Mouse (Mus musculus) CH12.LX (cell line): ENCODE results near the gene Wdr47. TPM values are rescaled to one million over a fixed set of nuclear protein-coding genes. Genes with fewer than 3 reads are reported as not detected.

Experiments used
- DNase-seq: peaks from one replicate; pipeline ENCODE4 v3.0.0-alpha.2; 2013; ENCODE audit errors: extremely low read depth
- H3K27ac ChIP-seq: 2 replicates; pipeline ENCODE4 v1.5.1; 2012; ENCODE audit warnings: low read depth, mild to moderate bottlenecking, control low read depth, moderate library complexity; ENCODE audit not compliant: insufficient read depth
- H3K27me3 ChIP-seq: replicated peaks from 2 replicates; pipeline ENCODE3; 2012; ENCODE audit warnings: inconsistent platforms
- H3K36me3 ChIP-seq, 2 experiments: replicated peaks in 1 of 2; 2 replicates each; pipeline versions ENCODE3 to v1.6.1; 2012; ENCODE audit warnings: inconsistent platforms in 1 of 2, low read length in 1 of 2, mild to moderate bottlenecking in 1 of 2, mixed read lengths in 1 of 2, moderate library complexity in 1 of 2; ENCODE audit not compliant: control insufficient read depth in 1 of 2, insufficient read depth in 1 of 2
- H3K4me1 ChIP-seq, 2 experiments: 2 replicates each; pipeline ENCODE4 v1.6.1; 2012; ENCODE audit warnings: inconsistent platforms in 1 of 2, moderate library complexity in 1 of 2; ENCODE audit not compliant: insufficient read depth in 2 of 2, control insufficient read depth in 1 of 2
- H3K4me2 ChIP-seq: 2 replicates; pipeline ENCODE4 v1.6.1; 2012; ENCODE audit warnings: low read depth, mild to moderate bottlenecking, control low read depth; ENCODE audit not compliant: poor library complexity, insufficient read depth, severe bottlenecking
- H3K4me3 ChIP-seq, 3 experiments: fragments of 150-350 bp in 1 of 3; sonication (generic) in 1 of 3; replicated peaks in 1 of 3; 2 replicates each; pipeline versions ENCODE3 to v1.5.1; 2011 to 2012; ENCODE audit warnings: low read depth in 2 of 3, low read length in 2 of 3, mild to moderate bottlenecking in 2 of 3, moderate library complexity in 2 of 3, control low read depth in 1 of 3, improper control_type of control experiment in 1 of 3, inconsistent platforms in 1 of 3, mixed read lengths in 1 of 3; ENCODE audit not compliant: poor library complexity in 1 of 3
- H3K79me2 ChIP-seq: replicated peaks from 2 replicates; pipeline ENCODE4 v1.6.1; 2012; ENCODE audit warnings: mild to moderate bottlenecking, moderate library complexity; ENCODE audit not compliant: control insufficient read depth, poor library complexity, insufficient read depth, severe bottlenecking; ENCODE audit errors: extremely low read depth
- H3K9ac ChIP-seq: 2 replicates; pipeline ENCODE4 v1.6.1; 2012; ENCODE audit warnings: low read depth, mild to moderate bottlenecking, control low read depth, moderate library complexity; ENCODE audit not compliant: insufficient read depth
- H3K9me3 ChIP-seq: replicated peaks from 2 replicates; pipeline ENCODE3; 2012; ENCODE audit warnings: low read length, inconsistent platforms, mixed read lengths
- BHLHE40 ChIP-seq: IDR thresholded peaks from 2 replicates; pipeline ENCODE4 v1.6.1; 2011; ENCODE audit warnings: mild to moderate bottlenecking, low read depth, low read length, improper control_type of control experiment
- CHD2 ChIP-seq: IDR thresholded peaks from 2 replicates; pipeline ENCODE4 v1.6.1; 2011; ENCODE audit warnings: low read length, improper control_type of control experiment
- CTCF ChIP-seq, 2 experiments: IDR thresholded peaks in 1 of 2; conservative IDR thresholded peaks in 1 of 2; 2 replicates each; pipeline ENCODE4 v1.5.1; 2011 to 2012; ENCODE audit warnings: low read depth in 2 of 2, low read length in 2 of 2, improper control_type of control experiment in 1 of 2, inconsistent platforms in 1 of 2, mild to moderate bottlenecking in 1 of 2, moderate library complexity in 1 of 2
- E2F4 ChIP-seq: IDR thresholded peaks from 2 replicates; pipeline ENCODE4 v1.6.1; 2011; ENCODE audit warnings: low read depth, low read length, improper control_type of control experiment; ENCODE audit not compliant: insufficient replicate concordance
- ELF1 ChIP-seq: IDR thresholded peaks from 2 replicates; pipeline ENCODE4 v1.6.1; 2014; ENCODE audit warnings: low read depth, mild to moderate bottlenecking, inconsistent platforms, low read length, improper control_type of control experiment
- EP300 ChIP-seq: IDR thresholded peaks from 2 replicates; pipeline ENCODE4 v1.6.1; 2011; ENCODE audit warnings: low read length, improper control_type of control experiment
- ETS1 ChIP-seq: conservative IDR thresholded peaks from 2 replicates; pipeline ENCODE4 v1.6.1; 2012; ENCODE audit warnings: low read depth, mild to moderate bottlenecking, inconsistent platforms, low read length, improper control_type of control experiment, moderate library complexity
- GABPA ChIP-seq: IDR thresholded peaks from 2 replicates; pipeline ENCODE4 v1.6.1; 2012; ENCODE audit warnings: low read depth, low read length, improper control_type of control experiment, inconsistent platforms; ENCODE audit not compliant: insufficient replicate concordance
- HCFC1 ChIP-seq: IDR thresholded peaks from 2 replicates; pipeline ENCODE4 v1.6.1; 2012; ENCODE audit warnings: low read depth, mild to moderate bottlenecking, inconsistent platforms, low read length, improper control_type of control experiment
- IRF4 ChIP-seq: IDR thresholded peaks from 2 replicates; pipeline ENCODE4 v1.6.1; 2014; ENCODE audit warnings: low read depth, mild to moderate bottlenecking, inconsistent platforms, low read length, improper control_type of control experiment
- JUND ChIP-seq: conservative IDR thresholded peaks from 2 replicates; pipeline ENCODE4 v1.6.1; 2011; ENCODE audit warnings: low read depth, low read length, improper control_type of control experiment
- KAT2A ChIP-seq: IDR thresholded peaks from 2 replicates; pipeline ENCODE4 v1.6.1; 2012; ENCODE audit warnings: low read length, improper control_type of control experiment, inconsistent platforms; ENCODE audit not compliant: insufficient replicate concordance
- MAFK ChIP-seq: IDR thresholded peaks from 2 replicates; pipeline ENCODE4 v1.6.1; 2011; ENCODE audit warnings: low read length, improper control_type of control experiment; ENCODE audit not compliant: insufficient replicate concordance
- MAX ChIP-seq: IDR thresholded peaks from 2 replicates; pipeline ENCODE4 v1.6.1; 2011; ENCODE audit warnings: low read length, improper control_type of control experiment
- MAZ ChIP-seq: IDR thresholded peaks from 2 replicates; pipeline ENCODE4 v1.6.1; 2012; ENCODE audit warnings: low read depth, mild to moderate bottlenecking, inconsistent platforms, low read length, improper control_type of control experiment, moderate library complexity
- MEF2A ChIP-seq: IDR thresholded peaks from 2 replicates; pipeline ENCODE4 v1.6.1; 2014; ENCODE audit warnings: low read depth, mild to moderate bottlenecking, inconsistent platforms, low read length, improper control_type of control experiment, borderline replicate concordance
- MXI1 ChIP-seq: IDR thresholded peaks from 2 replicates; pipeline ENCODE4 v1.6.1; 2011; ENCODE audit warnings: mild to moderate bottlenecking, low read depth, low read length, improper control_type of control experiment
- MYC ChIP-seq: IDR thresholded peaks from 2 replicates; pipeline ENCODE4 v1.6.1; 2011; ENCODE audit warnings: low read depth, mild to moderate bottlenecking, improper control_type of control experiment, low read length
- NELFE ChIP-seq: IDR thresholded peaks from 2 replicates; pipeline ENCODE4 v1.6.1; 2011; ENCODE audit warnings: low read depth, low read length, improper control_type of control experiment
- PAX5 ChIP-seq: IDR thresholded peaks from 2 replicates; pipeline ENCODE4 v1.6.1; 2012; ENCODE audit warnings: low read length, inconsistent platforms, mixed read lengths
- POLR2A ChIP-seq: IDR thresholded peaks from 2 replicates; pipeline ENCODE4 v1.6.1; 2011; ENCODE audit warnings: low read depth, mild to moderate bottlenecking, improper control_type of control experiment, low read length
- POLR2AphosphoS2 ChIP-seq: IDR thresholded peaks from 2 replicates; pipeline ENCODE4 v1.6.1; 2011; ENCODE audit warnings: low read depth, low read length, improper control_type of control experiment
- RCOR1 ChIP-seq: conservative IDR thresholded peaks from 2 replicates; pipeline ENCODE4 v1.6.1; 2012; ENCODE audit warnings: low read depth, mild to moderate bottlenecking, inconsistent platforms, low read length, improper control_type of control experiment
- SIN3A ChIP-seq: IDR thresholded peaks from 2 replicates; pipeline ENCODE4 v1.6.1; 2012; ENCODE audit warnings: low read length, improper control_type of control experiment, inconsistent platforms
- SMC3 ChIP-seq: IDR thresholded peaks from 2 replicates; pipeline ENCODE4 v1.6.1; 2011; ENCODE audit warnings: low read depth, low read length, improper control_type of control experiment
- TBP ChIP-seq: conservative IDR thresholded peaks from 2 replicates; pipeline ENCODE4 v1.6.1; 2011; ENCODE audit warnings: low read depth, low read length, improper control_type of control experiment
- TCF12 ChIP-seq: IDR thresholded peaks from 2 replicates; pipeline ENCODE4 v1.6.1; 2014; ENCODE audit warnings: low read depth, mild to moderate bottlenecking, inconsistent platforms, low read length, improper control_type of control experiment
- UBTF ChIP-seq: IDR thresholded peaks from 2 replicates; pipeline ENCODE4 v1.6.1; 2012; ENCODE audit warnings: low read depth, mild to moderate bottlenecking, inconsistent platforms, low read length, improper control_type of control experiment, moderate library complexity
- USF1 ChIP-seq: IDR thresholded peaks from 2 replicates; pipeline ENCODE4 v1.6.1; 2014; ENCODE audit warnings: low read depth, mild to moderate bottlenecking, inconsistent platforms, low read length, improper control_type of control experiment
- USF2 ChIP-seq: conservative IDR thresholded peaks from 2 replicates; pipeline ENCODE4 v1.6.1; 2011; ENCODE audit warnings: low read depth, low read length, improper control_type of control experiment
- ZC3H11A ChIP-seq: IDR thresholded peaks from 2 replicates; pipeline ENCODE4 v1.6.1; 2012; ENCODE audit warnings: low read depth, mild to moderate bottlenecking, inconsistent platforms, low read length, improper control_type of control experiment
- dilution Hi-C: fragments of 300-500 bp; cut with MboI; formaldehyde crosslinking; loops from 2 replicates; pipeline ENCODE4 v1.14.3; 2020; ENCODE audit warnings: low sequenced_read_pairs; ENCODE audit not compliant: extremely low pct_unique_long_range_greater_than_20kb, extremely low pct_ligation_motif_present
- in situ Hi-C: fragments of 300-500 bp; cut with MboI; formaldehyde crosslinking; loops from 3 replicates; pipeline ENCODE4 v1.14.3; 2019; ENCODE audit warnings: low sequenced_read_pairs, low pct_ligation_motif_present, low pct_unique_long_range_greater_than_20kb, mixed read lengths
- polyA plus RNA-seq: library from polyadenylated mRNA; unstranded; fragments of >175 nt; gene quantifications from 2 replicates; pipeline ENCODE4 v1.2.1, GENCODE M21; 2012; ENCODE audit warnings: low read depth; ENCODE audit not compliant: insufficient read length
- total RNA-seq, 2 experiments: library from RNA; depleted of rRNA; stranded (reverse); fragments of 300-350 nt in 1 of 2; fragments of >200 nt in 1 of 2; gene quantifications; 2 replicates each; pipeline ENCODE4 v1.2.3; 2012 to 2014

Gene Wdr47
- total and polyA plus RNA-seq, 3 experiments: 1.7 to 4.6 (median 2.2) TPM

- dilution Hi-C loops (no loop called here), in situ Hi-C loops (loop anchor here (10.0 kb wide), 1 partner anchor 87 kb away; no protein-coding TSS in a partner anchor)
- Histone ChIP-seq H3K9me3 (no peaks in the 10 kb centered on the region), H3K36me3 (peaks cover 19 to 38% of the 10 kb centered on the region in 2 experiments), H3K9ac (no peak overlapping the region), H3K4me2 (no peak overlapping the region), H3K4me3 (no peak overlapping the region), H3K4me1 (peaks cover 7 to 12% of the 10 kb centered on the region in 2 experiments), H3K79me2 (peaks cover 8% of the 10 kb centered on the region; the same call in 1 of the 2 replicates), H3K27me3 (no peaks in the 10 kb centered on the region), H3K27ac (no peak overlapping the region)
- no peak for DNase-seq
- TF ChIP-seq MEF2A (no peak), RCOR1 (no peak), PAX5 (no peak), CHD2 (no peak), USF2 (no peak), MAX (no peak), KAT2A (no peak), JUND (no peak), POLR2AphosphoS2 (no peak), E2F4 (no peak), ELF1 (no peak), ZC3H11A (no peak), SMC3 (no peak)
Measured at GRCm38 (mm10) chr3:108557888-108558287, 33.2 kb upstream of the Wdr47 start.

- Histone ChIP-seq H3K9ac (peak within 1 kb of the TSS; percentile 85), H3K27me3 (no peaks in the 10 kb centered on the region), H3K9me3 (peaks cover 6% of the 10 kb centered on the region), H3K4me2 (peak within 1 kb of the TSS; percentile 99), H3K4me3 (peak within 1 kb of the TSS; percentile 74 to 93 (median 86)), H3K4me1 (peaks cover 5 to 9% of the 10 kb centered on the region in 2 experiments), H3K27ac (peak within 1 kb of the TSS; percentile 77), H3K79me2 (peaks cover 8% of the 10 kb centered on the region; the same call in 1 of the 2 replicates), H3K36me3 (peaks cover 15 to 32% of the 10 kb centered on the region in 2 experiments)
- peak; percentile 99 for DNase-seq
- dilution Hi-C loops: no loop called here
- in situ Hi-C loops: no loop called here
- TF ChIP-seq CHD2: 0 out of 2 replicates have a peak, but pooled peaks have one; percentile 28
- TF ChIP-seq MAFK: no peak
- TF ChIP-seq SMC3: no peak
- peak; percentile 97 for TF ChIP-seq SIN3A
- TF ChIP-seq UBTF: no peak
- TF ChIP-seq POLR2A: peak; percentile 57
- TF ChIP-seq MAZ: 0 out of 2 replicates have a peak, but pooled peaks have one; percentile 67
- TF ChIP-seq USF1: no peak
- TF ChIP-seq HCFC1: peak; percentile 94
- no peak for TF ChIP-seq E2F4
- TF ChIP-seq BHLHE40: no peak
- TF ChIP-seq EP300: no peak
- peak; percentile 92 for TF ChIP-seq TBP
- TF ChIP-seq KAT2A: peak; percentile 75; the same call in 1 of the 2 replicates
- TF ChIP-seq MYC: peak; percentile 94
- TF ChIP-seq IRF4: peak; percentile 59; the same call in 1 of the 2 replicates
- TF ChIP-seq MXI1: peak; percentile 96
- peak; percentile 72 for TF ChIP-seq MEF2A
- 0 out of 4 replicates have a peak, but pooled peaks of 1 of the 2 experiments have one; percentile 13 for TF ChIP-seq CTCF (conservative IDR thresholded peaks at IDR 0.05 in 1 of 2, IDR thresholded peaks at IDR 0.05 in 1 of 2; ENCODE audit: low read depth in 2 of 2, low read length in 2 of 2)
- TF ChIP-seq GABPA: peak; percentile 38; the same call in 1 of the 2 replicates
- TF ChIP-seq TCF12: peak; percentile 74
- peak; percentile 77 for TF ChIP-seq NELFE
- no peak; the same call in none of the 2 replicates for TF ChIP-seq ETS1
- peak; percentile 95 for TF ChIP-seq ELF1
- peak; percentile 92 for TF ChIP-seq MAX
Measured at GRCm38 (mm10) chr3:108562133-108562730, 28.8 kb upstream of the Wdr47 start, which contains the start of gene Tmem167b. Tmem167b (minus strand) TSS chr3:108562466.
